Mouse (Mus musculus) CD4-positive naive resting alpha-beta T cell, adult 76 days (primary cell): ENCODE results near the gene Hist2h2aa2. TPM values are rescaled to one million over a fixed set of nuclear protein-coding genes. Genes with fewer than 3 reads are reported as not detected.

Source experiments
- total RNA-seq: library from RNA; stranded (reverse); gene quantifications from one replicate; pipeline ENCODE4 v1.2.4, GENCODE M21; 2023

Hist2h2aa2 gene
- 344 TPM for total RNA-seq

GRCm38 (mm10) chr3:96239949-96240798 is at the start of gene Hist2h2aa2:
TSS of gene Hist2h2aa2 (minus strand) at chr3:96240276.

GRCm38 (mm10) chr3:96269511-96270474 is 29.7 kb upstream of the Hist2h2aa2 start, which contains the start of gene Hist2h2bb:
TSS of gene Hist2h2bb (plus strand) at chr3:96269752.

GRCm38 (mm10) chr3:96268051-96268775 is 28.1 kb upstream of the Hist2h2aa2 start, which contains the start of gene Hist2h3b:
TSS of gene Hist2h3b (plus strand) at chr3:96268654.

GRCm38 (mm10) chr3:96262979-96263550 is 23.0 kb upstream of the Hist2h2aa2 start, which contains the start of gene Hist2h4:
TSS of gene Hist2h4 (minus strand) at chr3:96263311.

GRCm38 (mm10) chr3:96246427-96246856 is 6.4 kb upstream of the Hist2h2aa2 start, which contains the start of gene Hist2h3c1:
TSS of gene Hist2h3c1 (plus strand) at chr3:96246685.

GRCm38 (mm10) chr3:96245003-96245886 is 5.2 kb upstream of the Hist2h2aa2 start, which contains the start of gene Hist2h2aa1:
TSS of gene Hist2h2aa1 (plus strand) at chr3:96245497.

GRCm38 (mm10) chr3:96238954-96239793 is 902 bp downstream of the Hist2h2aa2 start, which contains the start of gene Hist2h3c2:
TSS of gene Hist2h3c2 (minus strand) at chr3:96239127.

GRCm38 (mm10) chr3:96220765-96221639 is 19.1 kb downstream of the Hist2h2aa2 start, which contains the start of the genes Hist2h2ac and Hist2h2be:
TSS of gene Hist2h2ac (minus strand) at chr3:96220880.
TSS of gene Hist2h2be (plus strand) at chr3:96221119.

GRCm38 (mm10) chr3:96219661-96220130 is 20.4 kb downstream of the Hist2h2aa2 start, which contains the start of the genes Bola1 and Hist2h2ab:
TSS of gene Bola1 (minus strand) at chr3:96219709.
TSS of gene Hist2h2ab (plus strand) at chr3:96219865.

Other genes starting within 250 kb of the Hist2h2aa2 start
- 20.0 TPM for gene Plekho1, start 244.3 kb downstream of the Hist2h2aa2 start, total RNA-seq
- gene Vps45, start 181.8 kb downstream of the Hist2h2aa2 start, total RNA-seq: 8.5 TPM
- gene Otud7b, start 135.7 kb downstream of the Hist2h2aa2 start, total RNA-seq: 19.3 TPM
- gene Mtmr11, start 78.3 kb downstream of the Hist2h2aa2 start, total RNA-seq: 1.2 TPM
- 76.3 TPM for gene Sf3b4, start 67.9 kb downstream of the Hist2h2aa2 start, total RNA-seq
- 2.8 TPM for gene Sv2a, start 59.1 kb downstream of the Hist2h2aa2 start, total RNA-seq
- gene Bola1, start 20.6 kb downstream of the Hist2h2aa2 start, total RNA-seq: 10.7 TPM
- gene Hist2h2ab, start 20.4 kb downstream of the Hist2h2aa2 start, total RNA-seq: 2.6 TPM
- gene Hist2h2ac, start 19.4 kb downstream of the Hist2h2aa2 start, total RNA-seq: 40.6 TPM
- gene Hist2h2be, start 19.2 kb downstream of the Hist2h2aa2 start, total RNA-seq: 4.1 TPM
- 5.0 TPM for gene Hist2h3c2, start 1.1 kb downstream of the Hist2h2aa2 start, total RNA-seq
- gene Hist2h2aa1, start 5.2 kb upstream of the Hist2h2aa2 start, total RNA-seq: 4.9 TPM
- not detected for gene Hist2h3c1, start 6.4 kb upstream of the Hist2h2aa2 start, total RNA-seq
- gene Hist2h4, start 23.0 kb upstream of the Hist2h2aa2 start, total RNA-seq: 40.4 TPM
- gene Hist2h3b, start 28.4 kb upstream of the Hist2h2aa2 start, total RNA-seq: 102 TPM
- gene Hist2h2bb, start 29.5 kb upstream of the Hist2h2aa2 start, total RNA-seq: 149 TPM
- gene Fcgr1, start 53.7 kb upstream of the Hist2h2aa2 start, total RNA-seq: 0.38 TPM
- gene BC107364, start 212.0 kb upstream of the Hist2h2aa2 start, total RNA-seq: not detected